Mouse (Mus musculus): ENCODE results near the gene Nudt3.

- peak; percentile 32; the same call in 1 of the 2 replicates for TF ChIP-seq POLR2A (IDR thresholded peaks at IDR 0.05; ENCODE audit: borderline replicate concordance, control insufficient read depth, low read depth, low read length)
- no peak for TF ChIP-seq CTCF (IDR thresholded peaks at IDR 0.05; ENCODE audit: control insufficient read depth, insufficient read depth, low read length)
Observed at GRCm38 (mm10) chr17:27621705-27622531, 1.4 kb downstream of the Nudt3 start.
